Mouse (Mus musculus): ENCODE measurements at regions not wholly inside any gene's neighbourhood (a gene's known extent, or its start where the extent isn't known, plus 50 kb on each side); places are given as distances from the start of the nearest gene placed in this dataset.

GRCm38 (mm10) chr14:31940900-31941299 lies 87.9 kb upstream of the Galnt15 start:
- intact Hi-C loops (cut with DNase I), result no loop called here

GRCm38 (mm10) chr14:31942266-31942960 lies 86.4 kb upstream of the Galnt15 start:
- no peak for DNase-seq (ENCODE audit: low spot score in 2 of 2)
- intact Hi-C loops (cut with DNase I), result loop anchor here (2.0 kb wide), 1 partner anchor 148 kb away; no protein-coding TSS in a partner anchor

More at GRCm38 (mm10) chr14:31940900-31941299, 87.9 kb upstream of the Galnt15 start:
- no peak for DNase-seq (ENCODE audit: low spot score in 2 of 2)

GRCm38 (mm10) chr14:31944682-31945081 lies 84.1 kb upstream of the Galnt15 start:
- intact Hi-C loops (cut with DNase I), result no loop called here
- DNase-seq (ENCODE audit: low spot score in 2 of 2), result no peak

GRCm38 (mm10) chr14:31945125-31945524 lies 83.7 kb upstream of the Galnt15 start:
- intact Hi-C loops (cut with DNase I), result no loop called here
- DNase-seq (ENCODE audit: low spot score in 2 of 2), result no peak

GRCm38 (mm10) chr14:31946032-31946431 lies 82.8 kb upstream of the Galnt15 start:
- no peak for DNase-seq (ENCODE audit: low spot score in 2 of 2)
- intact Hi-C loops (cut with DNase I), result no loop called here

GRCm38 (mm10) chr14:31947246-31947645 lies 81.5 kb upstream of the Galnt15 start:
- intact Hi-C loops (cut with DNase I), result no loop called here
- DNase-seq (ENCODE audit: low spot score in 2 of 2), result no peak

- intact Hi-C loops (cut with DNase I), result no loop called here
- no peak for DNase-seq (ENCODE audit: low spot score in 2 of 2)
These were observed 76.9 kb upstream of the Galnt15 start for GRCm38 (mm10) chr14:31951894-31952293.

- peak; percentile 39 to 45 for DNase-seq (ENCODE audit: low spot score in 2 of 2)
- intact Hi-C loops (cut with DNase I), result loop anchor here (2.0 kb wide), 1 partner anchor 121 kb away; no protein-coding TSS in a partner anchor
These were observed 75.0 kb upstream of the Galnt15 start for GRCm38 (mm10) chr14:31953783-31954182.

GRCm38 (mm10) chr14:31954945-31955344 lies 73.8 kb upstream of the Galnt15 start:
- intact Hi-C loops (cut with DNase I), result loop anchor here (1.0 to 2.0 kb wide), 2 partner anchors 77 to 120 kb away; no protein-coding TSS in a partner anchor
- peak; percentile 70 to 85 for DNase-seq (ENCODE audit: low spot score in 2 of 2)

- no peak for DNase-seq (ENCODE audit: low spot score in 2 of 2)
- intact Hi-C loops (cut with DNase I), result no loop called here
These were observed 71.6 kb upstream of the Galnt15 start for GRCm38 (mm10) chr14:31957211-31957638.

- DNase-seq (ENCODE audit: low spot score in 2 of 2), result no peak
- intact Hi-C loops (cut with DNase I), result loop anchor here (5.0 kb wide), 1 partner anchor 42 kb away; no protein-coding TSS in a partner anchor
These were observed 68.5 kb upstream of the Galnt15 start for GRCm38 (mm10) chr14:31960201-31960854.

GRCm38 (mm10) chr14:31961442-31961841 lies 67.3 kb upstream of the Galnt15 start:
- DNase-seq (ENCODE audit: low spot score in 2 of 2), result no peak
- intact Hi-C loops (cut with DNase I), result loop anchor here (5.0 kb wide), 1 partner anchor 41 kb away; no protein-coding TSS in a partner anchor

- intact Hi-C loops (cut with DNase I), result loop anchor here (5.0 kb wide), 1 partner anchor 39 kb away; no protein-coding TSS in a partner anchor
- no peak for DNase-seq (ENCODE audit: low spot score in 2 of 2)
These were observed 65.5 kb upstream of the Galnt15 start for GRCm38 (mm10) chr14:31963131-31963911.

- intact Hi-C loops (cut with DNase I), result loop anchor here (5.0 kb wide), 1 partner anchor 38 kb away; no protein-coding TSS in a partner anchor
- no peak for DNase-seq (ENCODE audit: low spot score in 2 of 2)
These were observed 64.7 kb upstream of the Galnt15 start for GRCm38 (mm10) chr14:31964076-31964475.

- intact Hi-C loops (cut with DNase I), result loop anchor here (5.0 kb wide), 1 partner anchor 37 kb away; no protein-coding TSS in a partner anchor
- no peak for DNase-seq (ENCODE audit: low spot score in 2 of 2)
These were observed 64.0 kb upstream of the Galnt15 start for GRCm38 (mm10) chr14:31964831-31965230.

- intact Hi-C loops (cut with DNase I), result no loop called here
These were observed 59.3 kb upstream of the Galnt15 start for GRCm38 (mm10) chr14:31969531-31969930.

GRCm38 (mm10) chr14:31970245-31970830 lies 58.5 kb upstream of the Galnt15 start:
- no peak for DNase-seq (ENCODE audit: low spot score in 2 of 2)
- intact Hi-C loops (cut with DNase I), result no loop called here

More at GRCm38 (mm10) chr14:31969531-31969930, 59.3 kb upstream of the Galnt15 start:
- no peak for DNase-seq (ENCODE audit: low spot score in 2 of 2)

GRCm38 (mm10) chr14:31970851-31971250 lies 57.9 kb upstream of the Galnt15 start:
- DNase-seq (ENCODE audit: low spot score in 2 of 2), result no peak
- intact Hi-C loops (cut with DNase I), result no loop called here

GRCm38 (mm10) chr14:31973702-31974101 lies 55.1 kb upstream of the Galnt15 start:
- DNase-seq (ENCODE audit: low spot score in 2 of 2), result no peak
- intact Hi-C loops (cut with DNase I), result no loop called here

Data from left cerebral cortex, postnatal 36 days (tissue).